Mouse (Mus musculus) lung, postnatal 4 days (tissue): Measurements from ENCODE around the gene Ppp1r10.

Experiments used
- DNase-seq, 2 experiments: peaks; one replicate each; pipeline ENCODE4 v3.0.0; 2021

The Ppp1r10 gene

GRCm38 (mm10) chr17:35903343-35903991 is 12.8 kb upstream of the Ppp1r10 start:
- DNase-seq = peak; percentile 78 to 87

GRCm38 (mm10) chr17:35903992-35904355 is 12.3 kb upstream of the Ppp1r10 start:
- no peak for DNase-seq

- DNase-seq = no peak
Measured at GRCm38 (mm10) chr17:35905587-35905986, 10.6 kb upstream of the Ppp1r10 start.

- no peak for DNase-seq
Measured at GRCm38 (mm10) chr17:35907609-35908008, 8.6 kb upstream of the Ppp1r10 start.

- no peak for DNase-seq
Measured at GRCm38 (mm10) chr17:35909186-35909918, 6.9 kb upstream of the Ppp1r10 start.

- peak; percentile 96 to 98 for DNase-seq
Measured at GRCm38 (mm10) chr17:35909919-35910369, 6.3 kb upstream of the Ppp1r10 start, which contains the start of gene Atat1. TSS of gene Atat1 (minus strand) at chr17:35910075.

- DNase-seq = no peak
Measured at GRCm38 (mm10) chr17:35914975-35915374, 1.3 kb upstream of the Ppp1r10 start.

GRCm38 (mm10) chr17:35915538-35916296 is 517 bp upstream of the Ppp1r10 start:
- DNase-seq = no peak

GRCm38 (mm10) chr17:35917143-35917462 is 869 bp downstream of the Ppp1r10 start:
- DNase-seq = no peak

GRCm38 (mm10) chr17:35917463-35918251 is 1.4 kb downstream of the Ppp1r10 start:
- DNase-seq = peak; percentile 56 to 62

GRCm38 (mm10) chr17:35918276-35919059 is 2.2 kb downstream of the Ppp1r10 start:
- peak; percentile 53 to 67 for DNase-seq

GRCm38 (mm10) chr17:35919060-35919715 is 3.0 kb downstream of the Ppp1r10 start:
- peak; percentile 96 to 97 for DNase-seq

GRCm38 (mm10) chr17:35919864-35920301 is 3.6 kb downstream of the Ppp1r10 start:
- DNase-seq = no peak

GRCm38 (mm10) chr17:35920384-35920783 is 4.2 kb downstream of the Ppp1r10 start:
- no peak for DNase-seq

- DNase-seq = peak in 1 of 2 experiments; percentile 69
Measured at GRCm38 (mm10) chr17:35920862-35921562, 4.8 kb downstream of the Ppp1r10 start.

- no peak for DNase-seq
Measured at GRCm38 (mm10) chr17:35921710-35922109, 5.5 kb downstream of the Ppp1r10 start.

GRCm38 (mm10) chr17:35922566-35922965 is 6.3 kb downstream of the Ppp1r10 start:
- DNase-seq = no peak

GRCm38 (mm10) chr17:35923281-35923680 is 7.0 kb downstream of the Ppp1r10 start:
- DNase-seq = no peak

GRCm38 (mm10) chr17:35927471-35927870 is 11.2 kb downstream of the Ppp1r10 start:
- no peak for DNase-seq

- no peak for DNase-seq
Measured at GRCm38 (mm10) chr17:35929534-35929933, 13.3 kb downstream of the Ppp1r10 start.

GRCm38 (mm10) chr17:35930627-35931026 is 14.4 kb downstream of the Ppp1r10 start:
- DNase-seq = no peak
